Mouse (Mus musculus): ENCODE measurements around the gene Gap43.

- TF ChIP-seq GATA1 (IDR thresholded peaks at IDR 0.05; ENCODE audit: low read length) (no peak), TAL1 (IDR thresholded peaks at IDR 0.05; ENCODE audit: low read length) (no peak)
These were observed 48.9 kb downstream of the Gap43 start for GRCm38 (mm10) chr16:42291572-42291971.
